ENCODE assay signal across 10 mouse cellular contexts in the genomic region with DNA sequence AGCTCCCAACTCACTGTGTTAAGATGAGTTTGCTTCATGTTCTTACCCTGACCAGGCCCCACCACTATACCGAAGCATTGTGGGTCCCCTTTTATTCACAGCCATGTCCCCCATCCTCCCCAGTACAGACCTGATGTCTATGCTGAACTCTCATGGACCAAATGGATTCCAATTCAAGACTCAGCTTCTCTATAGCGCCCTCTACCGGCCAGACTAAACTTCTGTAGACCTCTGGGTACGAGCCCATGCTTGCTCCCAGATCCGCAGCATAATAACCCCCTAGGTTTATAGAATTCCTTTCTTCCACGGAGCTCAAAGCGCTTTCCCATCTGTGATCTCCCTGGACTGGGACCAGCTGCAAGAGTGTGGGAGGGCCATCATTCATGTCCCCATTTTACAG. TPM values are rescaled to one million over a fixed set of nuclear protein-coding genes. Genes with fewer than 3 reads are reported as not detected.
DNase-seq lines count a peak whose midpoint lies in the region; ATAC-seq lines count a peak whose summit lies in the region.
"Had no signal": no experiment of that assay in that cellular context is flagged by ENCODE, and none has a peak within 500 bp of the region (broad histone marks: within the 10 kb centered on the region; RNA-seq: fewer than 3 reads in every experiment).

No protein-coding gene starts in this region.

- peaks cover 5% of the 10 kb centered on the region; the same call in 1 of the 2 replicates for H3K4me1 ChIP-seq in liver, embryonic 11.5 days (replicated peaks; ENCODE audit: control insufficient read depth, insufficient read depth, low read length)

- intact Hi-C loops in heart, postnatal 25 days (cut with DNase I) = loop anchor here (5.0 kb wide), 2 partner anchors 49 to 159 kb away; no protein-coding TSS in a partner anchor

- peak; percentile 42 for DNase-seq in adrenal gland, adult 2 months
- DNase-seq in adrenal gland, adult 8-10 months = no peak
- peak; percentile 61 for DNase-seq in liver
- no peak for DNase-seq in liver, embryonic 11.5 days (ENCODE audit: low spot score)
- peak; percentile 64 for DNase-seq in c-Kit-positive CD71-negative TER-119-negative erythroid progenitor cells, embryonic 14.5 days (ENCODE audit: low read depth)
- DNase-seq in ovary, postnatal 14 days (ENCODE audit: low spot score) = no peak
- no peak for DNase-seq in heart, postnatal 25 days (ENCODE audit: low spot score)

- H3K4me2 ChIP-seq in liver, embryonic 11.5 days = no peak overlapping the region
- H3K4me2 ChIP-seq: heart, embryonic 13.5 days had no signal

- WGBS in liver, embryonic 11.5 days = 24% methylated on average over 7 of the region's 7 CpGs

- H3K9ac ChIP-seq in liver, embryonic 11.5 days (ENCODE audit: low read depth, low read length) = no peak overlapping the region
- H3K9ac ChIP-seq: heart, embryonic 13.5 days had no signal

- H3K9me3 ChIP-seq in liver, embryonic 11.5 days (ENCODE audit: control insufficient read depth, low read length) = no peaks in the 10 kb centered on the region

- H3K36me3 ChIP-seq in liver, embryonic 11.5 days (ENCODE audit: control insufficient read depth, insufficient read depth, low read length) = no peaks in the 10 kb centered on the region
- H3K36me3 ChIP-seq: heart, embryonic 13.5 days had no signal

- ATAC-seq in liver, embryonic 11.5 days (replicated peaks; ENCODE audit: low FRiP score) = no peak
- ATAC-seq in megakaryocyte progenitor cell, adult 5-6 weeks (replicated peaks; ENCODE audit: poor library complexity) = peak; percentile 44; the same call in 1 of the 2 replicates

- H3K27ac ChIP-seq in liver, embryonic 11.5 days (ENCODE audit: low read depth, low read length) = no peak overlapping the region
- H3K27ac ChIP-seq: heart, embryonic 13.5 days had no signal

- H3K4me3 ChIP-seq in liver, embryonic 11.5 days (ENCODE audit: low read depth, low read length) = no peak overlapping the region
- H3K4me3 ChIP-seq: heart, embryonic 13.5 days; megakaryocyte, embryonic 14.5 days had no signal

- H3K27me3 ChIP-seq in liver, embryonic 11.5 days (replicated peaks; ENCODE audit: control insufficient read depth, insufficient read depth, low read length) = peaks cover 44% of the 10 kb centered on the region

RNA-seq across cellular contexts. Expression of gene Fam131c, which starts 7.2 kb away (rescaled TPM):
- 1 to 10 TPM in 1 of 2 experiments, under 1 TPM in 1; 0.86 to 4.5 TPM for total RNA-seq in adrenal gland, adult 2 months (2021)
- polyA plus RNA-seq in adrenal gland, adult 2 months (2012; rRNA removed) = 3.1 and 9.5 TPM in 2 replicates
- total RNA-seq in adrenal gland, adult 8-10 months (2022) = 1 to 10 TPM; 1.2 to 5.7 (median 2.8) TPM
- polyA plus RNA-seq in liver, embryonic 11.5 days (2014; fragmentation: Nextera tagmentation; extraction: Ambion mirVana) = 0.45 and 0.64 TPM in 2 replicates
- total RNA-seq in megakaryocyte progenitor cell, adult 5-6 weeks (2015) = not detected in 2 replicates
- not detected in 2 replicates for total RNA-seq in megakaryocyte progenitor cell, adult 5-6 weeks (2017)
- under 1 TPM; 0.42 to 0.73 TPM for total RNA-seq in heart, postnatal 25 days (2021)

RNA-seq across cellular contexts. Expression of gene Clcnka, which starts 37.7 kb away (rescaled TPM):
- total RNA-seq in adrenal gland, adult 2 months (2021) = not detected
- polyA plus RNA-seq in adrenal gland, adult 2 months (2012; rRNA removed) = 0.04 and 0.07 TPM in 2 replicates
- total RNA-seq in adrenal gland, adult 8-10 months (2022) = not detected
- 0.19 TPM in 1 of 2 replicates, not detected in the other for polyA plus RNA-seq in liver, embryonic 11.5 days (2014; fragmentation: Nextera tagmentation; extraction: Ambion mirVana)
- total RNA-seq in megakaryocyte progenitor cell, adult 5-6 weeks (2015) = not detected in 2 replicates
- not detected in 2 replicates for total RNA-seq in megakaryocyte progenitor cell, adult 5-6 weeks (2017)
- total RNA-seq in heart, postnatal 25 days (2021) = not detected
- polyA plus RNA-seq: heart, embryonic 13.5 days had no signal

RNA-seq across cellular contexts. Expression of gene Clcnkb, which starts 55.0 kb away (rescaled TPM):
- not detected for total RNA-seq in adrenal gland, adult 2 months (2021)
- polyA plus RNA-seq in adrenal gland, adult 2 months (2012; rRNA removed) = not detected in 2 replicates
- total RNA-seq in adrenal gland, adult 8-10 months (2022) = not detected
- polyA plus RNA-seq in liver, embryonic 11.5 days (2014; fragmentation: Nextera tagmentation; extraction: Ambion mirVana) = not detected in 2 replicates
- not detected in 2 replicates for total RNA-seq in megakaryocyte progenitor cell, adult 5-6 weeks (2015)
- not detected in 2 replicates for total RNA-seq in megakaryocyte progenitor cell, adult 5-6 weeks (2017)
- 1 to 10 TPM in 1 of 2 experiments, under 1 TPM in 1; 0.60 to 1.5 TPM for total RNA-seq in heart, postnatal 25 days (2021)

RNA-seq across cellular contexts. Expression of gene Hspb7, which starts 59.7 kb away (rescaled TPM):
- 1 to 10 TPM in 1 of 2 experiments, under 1 TPM in 1; 0.26 to 1.1 TPM for total RNA-seq in adrenal gland, adult 2 months (2021)
- 1.1 and 1.2 TPM in 2 replicates for polyA plus RNA-seq in adrenal gland, adult 2 months (2012; rRNA removed)
- under 1 TPM; 0.38 to 0.97 (median 0.57) TPM for total RNA-seq in adrenal gland, adult 8-10 months (2022)
- polyA plus RNA-seq in liver, embryonic 11.5 days (2014; fragmentation: Nextera tagmentation; extraction: Ambion mirVana) = 0.42 and 1.2 TPM in 2 replicates
- total RNA-seq in megakaryocyte progenitor cell, adult 5-6 weeks (2015) = not detected in 2 replicates
- not detected in 2 replicates for total RNA-seq in megakaryocyte progenitor cell, adult 5-6 weeks (2017)
- total RNA-seq in heart, postnatal 25 days (2021) = 1,000 to 10,000 TPM; 1,043 to 1,140 TPM

RNA-seq across cellular contexts. Expression of gene Epha2, which starts 59.8 kb away (rescaled TPM):
- total RNA-seq in adrenal gland, adult 2 months (2021) = 10 to 100 TPM; 11.7 to 19.4 TPM
- 18.0 and 24.1 TPM in 2 replicates for polyA plus RNA-seq in adrenal gland, adult 2 months (2012; rRNA removed)
- total RNA-seq in adrenal gland, adult 8-10 months (2022) = 10 to 100 TPM; 11.4 to 21.1 (median 16.2) TPM
- polyA plus RNA-seq in liver, embryonic 11.5 days (2014; fragmentation: Nextera tagmentation; extraction: Ambion mirVana) = 2.5 and 2.9 TPM in 2 replicates
- total RNA-seq in megakaryocyte progenitor cell, adult 5-6 weeks (2015) = 0.46 and 0.49 TPM in 2 replicates
- total RNA-seq in megakaryocyte progenitor cell, adult 5-6 weeks (2017) = 0.14 and 0.50 TPM in 2 replicates
- total RNA-seq in heart, postnatal 25 days (2021) = 1 to 10 TPM; 6.8 to 7.7 TPM

Comparison
In these comparisons a context has a peak if more than half of its experiments do, and no peak if none do; other contexts are left out.
1. DNase-seq: peak in adrenal gland, adult 2 months (single experiment), liver (single experiment) and c-Kit-positive CD71-negative TER-119-negative erythroid progenitor cells, embryonic 14.5 days (single experiment); none in adrenal gland, adult 8-10 months (single experiment), liver, embryonic 11.5 days (single experiment), ovary, postnatal 14 days (single experiment) and heart, postnatal 25 days (single experiment).